Mouse (Mus musculus) cerebellum, adult 11 months (tissue): ENCODE results near the gene Syt3.

Source experiments
- DNase-seq: peaks from one replicate; pipeline ENCODE4 v3.0.0; 2022

Gene Syt3

DNA sequence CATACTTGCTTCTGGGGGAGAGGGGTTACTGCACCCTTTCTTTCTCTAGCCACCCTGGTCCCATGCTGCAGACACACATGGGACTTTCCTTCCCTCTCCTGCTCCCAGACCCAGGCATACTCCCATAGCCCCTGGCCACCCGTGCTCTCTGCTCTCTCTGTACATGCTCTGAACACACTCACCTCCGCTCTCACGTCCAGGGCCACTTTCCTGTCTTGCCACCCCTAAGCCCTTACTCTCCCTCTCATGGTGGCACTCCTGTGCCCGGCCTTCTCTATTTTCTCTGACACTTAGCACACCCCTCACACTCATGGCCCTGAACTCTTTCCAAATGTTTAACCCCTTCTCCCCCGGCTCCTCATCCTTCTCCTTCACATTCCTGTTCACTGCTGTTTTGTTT lies 25.9 kb upstream of the Syt3 start:
- no peak for DNase-seq

DNA sequence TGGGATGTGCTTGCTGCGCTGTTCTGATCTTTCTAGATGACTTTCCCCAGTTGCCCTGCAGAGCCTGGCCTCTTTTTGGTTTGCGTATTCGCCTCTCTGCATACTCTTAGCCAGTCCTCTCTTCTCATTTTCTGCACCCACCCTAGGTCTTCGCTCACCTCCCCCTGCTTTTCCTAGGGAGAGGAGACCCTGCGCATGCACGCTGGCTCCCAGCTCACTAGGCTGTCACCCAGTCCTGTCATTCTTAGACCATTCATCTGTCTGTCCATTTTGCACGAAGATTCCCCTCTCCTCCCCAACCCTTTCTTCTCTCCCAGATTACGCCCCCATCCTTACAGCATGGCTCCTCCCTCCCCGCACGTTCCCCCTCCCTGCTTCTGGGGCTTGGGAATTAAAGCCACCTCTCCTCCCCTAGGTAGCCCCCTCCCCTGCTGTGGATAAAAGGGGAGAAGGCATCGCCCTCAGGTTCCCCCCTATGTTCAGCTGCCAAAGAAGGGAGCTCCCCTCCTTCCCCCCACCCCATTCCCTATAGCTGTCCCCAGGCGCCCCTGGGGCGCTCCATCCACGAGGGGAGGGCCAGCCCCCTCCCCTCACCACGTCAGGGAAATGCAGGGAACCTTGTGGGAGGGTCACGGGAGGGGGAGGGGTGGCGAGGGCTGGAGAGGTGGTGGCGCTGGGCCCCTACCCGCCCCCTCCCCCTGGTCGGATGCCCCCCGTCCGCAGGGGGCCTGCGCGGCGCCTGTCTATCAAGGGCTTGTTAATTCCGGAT lies 24.8 kb upstream of the Syt3 start:
- peak; percentile 61 for DNase-seq

DNA sequence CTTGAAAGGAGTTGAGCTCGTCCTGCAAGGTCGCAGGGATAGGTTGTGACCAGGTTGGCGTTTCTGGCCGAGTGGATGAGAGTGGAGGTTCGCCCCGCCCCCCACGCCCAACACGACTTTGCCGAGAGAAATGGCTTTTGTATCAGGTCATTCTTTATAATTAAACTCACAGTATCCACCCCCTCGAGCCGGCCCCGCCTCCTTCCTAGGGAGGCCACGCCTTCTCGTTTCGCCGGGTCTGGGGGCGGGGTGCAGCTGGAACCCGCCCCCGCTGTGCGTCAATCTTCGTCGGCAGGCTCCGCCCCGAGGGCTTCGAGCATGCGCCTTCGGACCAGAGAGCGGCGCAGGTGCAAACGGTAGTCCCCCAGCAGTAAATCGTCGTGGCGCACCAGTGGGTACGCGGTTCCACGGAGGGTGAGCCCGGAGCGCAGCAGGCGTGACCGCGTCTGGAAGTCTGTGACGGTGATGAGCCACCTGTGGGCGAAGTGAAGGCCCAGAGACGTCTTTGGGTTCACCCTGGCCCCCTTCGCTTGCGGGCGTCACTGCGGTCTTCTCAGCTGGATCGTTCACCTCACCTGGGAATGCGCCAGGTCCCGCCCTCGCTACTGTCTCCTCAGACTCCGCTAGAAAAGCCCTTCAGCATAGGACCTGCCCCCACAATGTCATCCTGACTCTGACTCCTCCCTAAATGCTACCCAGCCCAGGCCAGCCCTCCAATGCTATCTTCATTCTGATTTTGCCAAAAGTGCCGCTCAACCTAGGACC lies 23.8 kb upstream of the Syt3 start:
- peak; percentile 97 for DNase-seq

DNA sequence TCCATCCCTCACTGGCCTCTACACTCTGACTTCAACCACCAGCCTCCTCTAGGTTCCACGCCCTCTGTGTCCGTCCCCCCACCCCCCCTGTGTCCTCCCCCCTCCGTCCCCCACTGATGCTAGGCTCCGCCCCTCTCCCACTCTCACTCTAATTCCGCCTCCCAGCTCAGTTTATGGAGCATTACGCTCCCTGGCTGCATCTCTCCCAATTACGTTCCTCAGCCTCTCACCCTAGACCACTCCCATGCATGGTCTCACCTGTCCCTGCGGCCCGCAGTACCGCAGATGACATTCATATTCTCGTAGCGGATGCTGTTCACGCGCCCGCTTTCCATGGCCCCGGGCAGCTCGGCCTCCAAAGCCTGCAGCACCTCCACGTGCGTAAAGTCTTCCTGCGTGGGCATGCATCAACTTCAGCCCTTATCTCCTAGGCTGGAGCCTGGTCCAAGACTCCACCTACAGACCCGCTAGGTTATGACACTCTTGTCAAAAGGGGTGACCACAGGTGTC lies 23.1 kb upstream of the Syt3 start:
- peak; percentile 66 for DNase-seq

DNA sequence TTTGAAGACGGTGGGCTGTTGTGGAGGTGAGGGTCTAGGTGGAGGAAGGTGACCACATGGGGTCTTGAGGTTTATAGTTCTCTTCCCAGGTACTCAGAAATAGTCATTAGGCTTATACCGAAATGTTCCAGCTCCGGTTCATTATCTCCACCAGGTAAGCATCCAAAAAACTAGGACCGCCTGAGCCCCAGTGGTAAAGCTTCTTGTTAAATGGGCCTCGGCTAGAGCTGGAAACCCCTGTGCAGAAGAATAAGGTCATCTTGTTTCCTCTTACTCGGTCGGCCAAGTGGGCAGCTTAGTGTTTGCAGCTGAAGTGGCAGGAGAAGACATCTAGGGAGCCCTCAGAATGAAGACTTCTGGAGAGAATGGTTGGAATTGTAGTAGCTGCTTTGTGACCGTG lies 11.2 kb upstream of the Syt3 start:
- no peak for DNase-seq

DNA sequence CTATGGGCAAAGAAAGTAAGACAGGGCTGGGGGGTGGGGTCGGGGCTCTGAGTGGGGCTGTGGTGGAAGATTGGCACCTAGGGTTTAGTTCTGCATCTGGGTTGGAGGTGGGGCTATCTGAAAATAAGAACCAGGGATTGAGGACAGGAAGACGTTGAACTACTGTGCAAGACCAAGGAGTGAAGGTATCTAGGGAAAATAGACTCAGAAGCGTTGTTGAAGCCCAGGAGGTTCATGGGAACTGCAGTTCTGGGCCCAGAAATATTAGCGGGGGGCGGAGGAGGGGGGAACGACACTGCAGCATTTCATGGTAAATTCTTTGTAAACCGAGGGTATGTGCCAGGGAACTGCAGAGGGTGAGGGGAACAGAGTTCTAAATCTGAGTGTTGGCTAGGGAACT lies 10.4 kb upstream of the Syt3 start:
- no peak for DNase-seq

DNA sequence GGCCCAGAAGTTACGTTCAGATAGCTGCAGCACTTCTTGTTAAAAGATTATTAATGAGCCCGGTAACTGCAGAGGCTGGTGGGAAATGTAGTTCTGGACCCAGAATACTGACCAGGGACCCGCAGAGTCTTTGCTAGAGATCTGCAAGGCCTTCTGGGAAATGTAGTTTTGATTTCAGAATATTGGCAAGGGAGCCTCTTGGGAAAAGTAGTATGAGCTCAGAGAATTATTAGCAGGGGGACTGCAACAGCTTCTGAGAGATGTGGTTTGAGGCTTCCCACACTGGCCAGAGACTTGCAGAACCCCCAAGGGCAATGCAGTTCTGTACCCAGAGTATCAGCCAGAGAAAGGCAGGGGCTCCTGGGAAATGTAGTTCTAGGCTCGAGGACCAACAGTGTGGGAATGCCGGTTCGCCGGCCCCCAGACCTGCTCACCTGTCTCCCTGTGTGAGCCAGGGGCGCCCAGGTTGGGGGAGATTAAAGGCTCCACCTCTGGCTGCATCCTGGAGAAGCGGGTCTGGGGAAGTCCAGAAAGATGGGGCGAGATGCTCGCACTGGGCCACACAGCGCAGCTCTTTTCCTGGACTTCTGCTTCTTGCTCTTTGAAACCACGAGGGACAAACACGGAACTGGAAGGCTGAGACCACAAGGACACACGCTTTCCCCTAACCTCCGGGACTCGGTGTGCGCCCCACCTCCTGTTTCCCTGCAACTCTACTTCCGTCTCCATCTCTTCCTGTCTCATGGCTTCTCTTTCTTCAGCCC lies 9.8 kb upstream of the Syt3 start:
- peak; percentile 81 for DNase-seq

DNA sequence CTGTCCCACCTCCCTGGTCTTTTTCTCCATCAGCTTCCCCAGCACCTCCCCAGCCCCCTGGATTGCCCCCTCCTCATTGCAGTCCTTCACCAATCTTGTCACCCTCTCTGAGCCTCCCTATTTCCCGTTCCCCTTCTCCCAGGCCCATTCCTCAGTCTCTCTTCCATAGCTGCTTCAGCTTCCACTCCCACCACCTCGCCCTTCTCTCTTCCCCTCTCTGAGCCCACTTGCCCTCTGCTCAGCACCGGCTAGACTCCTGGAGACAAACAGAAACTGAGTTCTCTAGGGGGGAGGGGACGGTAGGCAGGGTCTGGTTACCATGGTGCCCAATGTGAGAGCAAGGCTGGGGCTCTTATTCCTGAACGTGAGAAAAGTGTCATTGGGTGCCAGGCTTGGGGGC lies 9.1 kb upstream of the Syt3 start:
- no peak for DNase-seq

DNA sequence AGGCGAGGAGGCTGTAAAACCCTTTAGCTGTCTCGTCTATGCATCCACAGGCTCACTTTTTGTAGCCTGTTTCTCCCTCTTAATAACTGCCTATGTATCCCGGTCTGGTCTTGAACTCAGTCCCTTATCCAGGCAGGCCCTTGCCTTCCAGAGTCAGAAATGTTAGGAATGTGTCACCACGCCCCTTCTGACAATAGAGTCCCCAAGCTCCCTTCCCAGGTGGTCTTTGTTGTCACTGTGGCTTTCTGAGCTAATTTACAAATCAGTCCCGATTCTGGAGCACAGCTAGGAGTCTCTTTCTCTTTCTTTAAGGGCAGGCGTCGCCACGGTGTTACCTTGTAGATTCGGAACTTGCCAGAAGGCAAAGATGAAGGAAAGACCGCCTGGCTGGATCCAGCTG lies 8.7 kb upstream of the Syt3 start:
- DNase-seq = no peak

DNA sequence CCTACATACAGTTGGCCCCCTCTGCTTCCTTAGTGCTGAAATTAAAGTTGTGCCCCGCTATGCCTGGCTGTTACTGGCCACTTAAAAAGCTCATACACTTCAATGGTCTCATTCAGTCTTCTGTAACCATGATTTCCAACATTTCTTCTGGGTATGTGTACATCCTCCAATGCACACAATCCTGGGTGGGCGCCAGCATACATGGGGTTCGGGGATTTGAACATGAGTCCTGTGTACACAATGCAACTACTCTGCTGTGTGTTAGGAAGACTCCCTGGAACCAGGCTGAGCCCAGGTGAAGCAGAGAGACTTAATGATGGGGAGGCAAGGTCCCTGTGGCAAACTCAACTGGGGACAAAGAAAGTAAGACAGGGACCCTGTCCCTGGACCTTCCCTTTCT lies 8.1 kb upstream of the Syt3 start:
- no peak for DNase-seq

DNA sequence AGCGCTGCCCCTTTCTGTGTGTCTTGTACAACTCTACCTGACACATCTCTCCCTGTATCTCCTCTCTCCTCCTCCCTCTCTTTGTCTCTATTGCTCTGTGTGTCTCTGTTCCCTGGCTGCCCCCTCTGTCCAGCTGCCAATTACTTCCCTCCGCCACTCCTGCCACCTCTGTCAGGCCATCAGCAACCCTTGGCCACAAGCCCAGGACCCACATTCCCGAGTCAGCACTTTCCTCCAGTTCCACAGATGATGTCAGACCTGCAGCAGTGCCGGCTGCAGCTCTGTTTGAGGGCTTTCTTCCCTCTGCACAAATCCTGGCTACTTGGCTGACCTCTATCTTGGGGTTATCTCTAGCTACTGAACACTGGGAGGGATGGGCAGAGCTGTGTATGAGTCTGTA lies 5.6 kb upstream of the Syt3 start:
- DNase-seq = no peak

DNA sequence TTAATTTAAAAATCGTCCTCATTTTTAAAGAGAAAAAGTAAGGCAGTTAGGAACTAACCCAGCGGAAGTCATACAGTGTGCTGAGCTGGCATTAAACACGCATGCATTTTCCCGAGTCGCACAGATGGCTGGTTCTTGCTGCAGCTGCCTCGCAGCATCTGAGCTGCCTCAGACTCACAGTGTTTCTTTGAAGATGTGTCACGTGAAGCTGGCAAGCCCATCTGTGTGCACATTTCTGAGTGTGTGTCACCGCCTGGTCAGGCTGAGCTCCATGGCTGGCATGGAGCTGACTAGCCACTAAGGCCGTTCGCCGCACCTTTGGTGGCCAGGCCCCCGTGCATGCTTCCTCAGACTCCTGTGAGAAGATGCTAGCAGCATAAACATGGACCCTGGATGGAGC lies 1.4 kb upstream of the Syt3 start:
- no peak for DNase-seq

DNA sequence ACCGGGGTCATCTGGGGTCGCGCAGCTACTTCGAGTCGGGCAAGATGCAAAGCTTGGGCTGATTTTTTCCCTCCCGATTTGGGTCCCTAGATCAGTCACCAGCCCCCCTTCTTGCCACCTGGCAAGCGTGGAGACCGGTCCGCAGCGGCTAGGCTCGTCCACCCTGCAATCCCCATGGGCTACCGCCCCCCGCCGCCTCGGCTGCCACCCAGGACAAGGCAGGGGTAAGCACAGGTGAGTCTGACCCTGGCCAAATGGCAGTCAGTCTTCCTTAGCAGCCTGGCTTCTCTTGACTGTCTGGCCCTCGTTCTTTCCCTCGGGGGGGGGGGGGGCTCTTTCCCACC lies 786 bp downstream of the Syt3 start:
- DNase-seq = no peak

DNA sequence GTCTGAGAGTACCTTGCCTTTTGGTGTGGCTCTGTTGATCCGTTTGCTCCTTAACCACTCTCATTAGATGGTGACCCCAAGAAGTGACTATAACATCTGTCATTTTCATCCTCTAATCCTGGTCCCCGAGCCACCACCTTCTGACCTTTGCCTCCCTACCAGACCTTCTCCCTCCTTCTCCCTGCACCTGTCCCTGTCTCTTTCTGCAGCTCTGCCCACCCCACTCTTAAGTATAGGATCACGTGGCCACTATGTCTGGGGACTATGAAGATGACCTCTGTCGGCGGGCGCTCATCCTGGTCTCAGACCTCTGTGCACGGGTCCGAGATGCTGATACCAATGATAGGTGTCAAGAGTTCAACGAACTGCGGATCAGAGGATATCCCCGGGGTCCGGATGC lies 1.8 kb downstream of the Syt3 start, which contains the start of gene 1700008O03Rik:
1700008O03Rik (minus strand) TSS at position 101 of the 400 bp plus-strand sequence.
- DNase-seq = no peak

DNA sequence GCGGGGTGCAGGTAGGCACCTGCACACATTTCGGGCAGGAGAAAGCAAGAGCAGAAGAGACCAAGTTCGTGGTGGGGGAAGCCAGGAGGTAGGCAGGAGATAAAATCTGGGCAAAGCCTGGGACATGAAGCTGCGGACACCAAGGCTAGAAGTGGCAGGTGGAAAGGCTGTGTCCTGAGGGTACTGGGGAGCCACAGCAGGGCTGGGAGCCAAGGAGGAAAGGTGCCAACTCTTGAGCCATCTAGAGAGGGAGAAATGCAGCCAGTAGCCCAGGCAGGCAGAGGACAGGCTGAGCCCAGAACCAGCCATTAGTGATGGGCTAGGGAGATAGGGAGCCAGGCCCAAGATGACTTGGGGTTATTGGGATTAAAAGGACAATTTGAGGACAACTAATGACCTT lies 7.9 kb downstream of the Syt3 start:
- peak; percentile 94 for DNase-seq

DNA sequence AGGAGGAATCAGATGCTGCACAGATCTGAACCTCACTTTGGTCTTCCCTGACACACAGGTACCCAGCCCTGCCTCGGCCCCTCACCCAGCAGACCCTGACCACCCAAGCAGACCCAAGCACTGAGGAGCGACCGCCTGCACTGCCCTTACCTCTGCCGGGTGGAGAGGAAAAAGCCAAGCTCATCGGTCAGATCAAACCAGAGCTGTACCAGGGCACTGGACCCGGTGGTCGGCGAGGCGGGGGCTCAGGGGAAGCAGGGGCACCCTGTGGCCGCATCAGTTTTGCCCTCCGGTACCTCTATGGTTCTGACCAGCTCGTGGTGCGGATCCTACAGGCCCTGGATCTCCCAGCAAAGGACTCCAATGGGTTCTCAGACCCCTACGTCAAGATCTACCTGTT lies 8.4 kb downstream of the Syt3 start:
- DNase-seq = no peak

DNA sequence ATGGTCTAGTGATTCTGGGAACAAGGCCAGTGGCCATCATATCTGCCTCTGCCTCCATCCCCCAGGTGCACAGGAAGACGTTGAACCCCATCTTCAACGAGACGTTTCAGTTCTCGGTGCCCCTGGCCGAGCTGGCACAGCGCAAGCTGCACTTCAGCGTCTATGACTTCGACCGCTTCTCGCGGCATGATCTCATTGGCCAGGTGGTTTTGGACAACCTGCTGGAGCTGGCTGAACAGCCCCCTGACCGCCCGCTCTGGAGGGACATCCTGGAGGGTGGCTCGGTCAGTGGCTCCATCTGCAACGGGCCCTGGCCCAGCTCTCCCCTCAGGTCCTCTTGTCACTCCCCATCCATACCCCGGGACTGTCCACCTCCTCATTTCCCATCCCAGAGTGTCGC lies 9.4 kb downstream of the Syt3 start:
- DNase-seq = no peak

DNA sequence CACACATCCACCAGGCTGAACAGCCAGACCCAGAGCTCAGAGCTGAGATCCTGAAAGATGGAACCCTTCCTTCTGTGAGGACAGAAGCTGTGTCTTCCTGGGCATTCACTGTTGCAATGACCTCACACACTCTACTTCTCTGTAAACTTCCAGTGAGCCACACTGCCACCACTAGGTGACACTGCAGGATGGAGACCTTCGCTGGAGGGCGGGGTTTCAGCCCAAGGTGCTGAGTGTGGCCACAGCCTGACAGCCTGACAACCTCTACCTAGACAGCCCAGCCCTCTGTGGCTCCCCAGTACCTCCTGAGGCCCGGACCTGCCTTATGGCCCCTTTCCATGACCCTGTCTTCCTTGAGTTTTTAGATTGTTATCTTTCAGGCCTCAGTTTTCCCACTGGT lies 14.7 kb downstream of the Syt3 start:
- peak; percentile 64 for DNase-seq

DNA sequence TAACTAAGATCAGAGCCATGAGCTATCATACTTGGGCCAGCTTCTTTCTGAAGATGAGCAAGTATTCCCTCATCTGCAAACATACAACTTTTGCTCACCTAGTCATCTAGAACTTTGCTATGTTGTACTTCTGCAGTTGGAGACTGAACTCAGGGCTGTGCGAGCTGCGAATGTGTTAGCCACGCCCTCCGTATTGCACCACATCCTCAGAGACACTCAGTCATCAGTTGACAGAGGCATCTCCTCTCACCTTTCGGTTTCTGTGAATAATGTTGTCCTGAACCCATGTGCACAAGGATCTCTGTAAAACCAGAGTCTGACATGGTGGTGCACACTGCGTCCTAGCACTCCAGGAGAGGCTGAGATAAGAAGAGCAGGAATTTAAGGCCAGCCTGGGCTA lies 17.8 kb downstream of the Syt3 start:
- no peak for DNase-seq

DNA sequence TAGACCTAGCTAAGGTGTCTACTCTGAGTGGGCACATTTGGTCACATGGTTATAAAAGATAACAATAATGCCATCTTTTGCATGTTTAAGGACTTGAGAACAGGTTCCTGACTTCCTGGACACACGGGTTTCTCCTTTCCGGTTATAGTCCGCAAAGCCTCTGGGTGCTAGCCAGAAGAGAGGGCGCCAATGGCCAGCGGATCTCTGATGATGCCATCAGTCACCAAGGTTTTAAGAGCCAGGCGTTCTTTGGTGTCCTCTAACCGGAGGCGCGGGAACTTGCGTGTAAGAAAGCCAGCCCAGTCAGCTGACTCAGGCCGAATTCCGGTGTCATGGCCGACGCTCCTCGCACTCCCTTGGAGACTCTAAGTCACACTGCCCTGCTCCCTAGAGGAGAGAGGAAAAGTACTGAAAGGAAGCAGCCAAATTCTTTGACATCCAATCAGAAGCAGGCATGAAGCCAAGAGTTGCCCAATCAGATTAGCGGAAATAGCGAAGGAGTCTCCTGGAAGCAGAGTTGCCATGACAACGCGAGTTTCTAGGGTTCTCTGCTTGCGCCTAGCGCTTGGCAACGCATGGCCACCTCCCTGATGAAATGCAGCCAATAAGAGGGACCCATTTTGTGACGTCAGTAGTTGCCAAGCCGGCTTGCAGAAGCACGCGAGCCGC lies 21.6 kb downstream of the Syt3 start:
- peak; percentile 95 for DNase-seq

DNA sequence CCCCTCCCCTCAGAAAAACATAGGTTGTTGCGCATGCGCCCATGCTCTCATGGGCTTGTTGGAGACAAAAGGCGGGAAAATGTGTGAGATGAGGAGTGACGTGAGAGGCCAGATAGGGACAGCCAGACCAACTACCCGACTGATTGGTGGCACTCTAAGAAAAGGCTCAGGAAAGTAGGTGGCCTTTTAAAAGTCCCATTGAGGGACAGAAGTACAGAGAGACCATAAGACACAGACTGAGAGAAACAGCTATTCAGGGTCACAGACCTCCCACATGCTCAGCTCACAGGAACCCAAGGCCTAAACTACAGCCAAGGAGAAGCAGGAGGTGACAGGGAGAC lies 22.1 kb downstream of the Syt3 start:
- DNase-seq = no peak

DNA sequence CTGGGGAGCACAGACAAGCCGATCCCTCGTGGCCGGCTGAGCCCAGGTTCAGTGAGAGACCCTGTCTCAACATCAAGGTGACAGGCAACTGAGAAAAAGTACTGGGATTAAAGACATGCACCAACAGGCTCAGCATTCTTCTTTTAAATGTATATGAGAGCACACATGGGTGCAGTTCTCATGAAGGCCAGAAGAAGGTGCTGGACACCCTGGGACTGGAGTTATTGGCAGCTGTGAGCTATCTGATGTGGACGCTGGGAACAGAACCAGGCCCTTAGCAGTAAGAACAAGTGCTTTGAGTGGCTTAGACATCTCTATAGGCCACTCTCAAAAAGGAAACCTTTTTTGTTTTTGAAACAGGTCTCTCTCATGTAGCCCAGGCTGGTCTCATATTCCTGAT lies 27.2 kb downstream of the Syt3 start:
- no peak for DNase-seq

DNA sequence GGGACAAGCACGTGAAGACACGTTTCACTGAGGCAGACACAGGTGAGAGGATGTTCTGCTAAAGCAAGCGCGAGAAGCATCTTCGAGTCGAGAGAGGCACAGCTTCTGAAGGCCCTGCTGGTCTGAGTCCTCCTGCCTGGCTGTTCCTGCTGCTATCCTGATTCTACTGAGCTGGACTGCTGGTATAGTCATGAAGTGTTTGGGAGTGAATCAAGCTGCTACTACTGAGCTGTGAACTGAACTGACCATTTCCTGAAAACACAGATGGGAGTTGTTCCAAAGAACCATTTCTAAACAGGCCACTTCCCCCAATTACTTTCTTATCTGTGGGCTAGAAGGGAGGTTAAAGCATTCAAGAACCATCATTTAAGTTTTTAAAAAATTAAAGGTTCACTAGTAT lies 29.4 kb downstream of the Syt3 start:
- no peak for DNase-seq
